Mouse (Mus musculus) frontal cortex, adult 2 months (tissue): ENCODE measurements around the gene Ngrn. TPM values are rescaled to one million over a fixed set of nuclear protein-coding genes. Genes with fewer than 3 reads are reported as not detected.

Experiments used
- DNase-seq, 2 experiments: peaks; one replicate each; pipeline ENCODE4 v3.0.0; 2022; ENCODE audit warnings: low spot score in 1 of 2; ENCODE audit errors: extremely low spot score in 1 of 2
- polyA plus RNA-seq: library from polyadenylated mRNA; depleted of rRNA; stranded (reverse); fragments of >200 nt; gene quantifications from 2 replicates; pipeline ENCODE4 v1.2.3, GENCODE M21; 2012; rRNA removed

Ngrn gene
- polyA plus RNA-seq, 1 experiment, result 64.6 TPM

GRCm38 (mm10) chr7:80299568-80299967, 38.6 kb downstream of the Ngrn start:
- DNase-seq, result no peak

GRCm38 (mm10) chr7:80301522-80301921, 40.5 kb downstream of the Ngrn start:
- DNase-seq, result no peak

GRCm38 (mm10) chr7:80307766-80308165, 46.8 kb downstream of the Ngrn start:
- DNase-seq, result no peak

- DNase-seq, result no peak
Measured at GRCm38 (mm10) chr7:80310771-80311170, 49.8 kb downstream of the Ngrn start.

Other genes with a start within 250 kb of the Ngrn start
- gene Zfp710, start 236.4 kb upstream of the Ngrn start, polyA plus RNA-seq, result 19.5 and 20.2 TPM in 2 replicates
- gene Idh2, start 145.8 kb upstream of the Ngrn start, polyA plus RNA-seq, result 97.6 and 107 TPM in 2 replicates
- gene Sema4b, start 74.4 kb upstream of the Ngrn start, polyA plus RNA-seq, result 15.9 and 16.9 TPM in 2 replicates
- 31.0 and 32.0 TPM in 2 replicates for gene Cib1, start 28.4 kb upstream of the Ngrn start, polyA plus RNA-seq
- gene Gdpgp1, start 28.4 kb upstream of the Ngrn start, polyA plus RNA-seq, result 2.8 and 3.2 TPM in 2 replicates
- 0.90 and 1.7 TPM in 2 replicates for gene Ttll13, start 14.8 kb upstream of the Ngrn start, polyA plus RNA-seq
- 26.2 and 27.3 TPM in 2 replicates for gene Vps33b, start 8.4 kb downstream of the Ngrn start, polyA plus RNA-seq
- gene Prc1, start 33.2 kb downstream of the Ngrn start, polyA plus RNA-seq, result 1.9 and 2.3 TPM in 2 replicates
- 21.1 and 23.6 TPM in 2 replicates for gene Rccd1, start 63.2 kb downstream of the Ngrn start, polyA plus RNA-seq
- gene Unc45a, start 79.8 kb downstream of the Ngrn start, polyA plus RNA-seq, result 51.4 and 52.5 TPM in 2 replicates
- 46.8 and 61.2 TPM in 2 replicates for gene Hddc3, start 81.9 kb downstream of the Ngrn start, polyA plus RNA-seq
- gene Man2a2, start 110.2 kb downstream of the Ngrn start, polyA plus RNA-seq, result 123 and 129 TPM in 2 replicates
- gene Fes, start 126.7 kb downstream of the Ngrn start, polyA plus RNA-seq, result 5.4 and 6.1 TPM in 2 replicates
- 24.2 and 26.3 TPM in 2 replicates for gene Furin, start 144.2 kb downstream of the Ngrn start, polyA plus RNA-seq